8 mouse cellular contexts compared by ENCODE assay signal in genomic region chr19:12795110-12795509, GRCm38 (mm10). TPM values are rescaled to one million over a fixed set of nuclear protein-coding genes. Genes with fewer than 3 reads are reported as not detected.
A peak's percentile ranks its signal among the peaks of the same experiment; 100 is the strongest.
DNase-seq lines count a peak whose midpoint lies in the region; ATAC-seq and TF ChIP-seq lines count a peak whose summit lies in the region.

No protein-coding gene starts in this region.

- no peak for TF ChIP-seq POLR2A in bone marrow macrophage, adult 2 months (IDR thresholded peaks at IDR 0.05; ENCODE audit: borderline replicate concordance, low read depth, low read length)

- no peaks in the 10 kb centered on the region for H3K9me3 ChIP-seq in kidney, embryonic 16.5 days (ENCODE audit: low read length)
- H3K9me3 ChIP-seq in hindbrain, embryonic 11.5 days (ENCODE audit: control insufficient read depth, low read length) = no peaks in the 10 kb centered on the region
- no peaks in the 10 kb centered on the region for H3K9me3 ChIP-seq in midbrain, embryonic 12.5 days

- no peak for DNase-seq in kidney, adult 11 months
- DNase-seq in hindbrain, embryonic 11.5 days (ENCODE audit: low spot score) = no peak
- DNase-seq in thymus, adult 18-20 months = no peak
- no peak for DNase-seq in layer of hippocampus, adult 9-10 months (ENCODE audit: low spot score)

- H3K36me3 ChIP-seq in kidney, embryonic 16.5 days (ENCODE audit: insufficient read depth, low read length) = no peaks in the 10 kb centered on the region
- H3K36me3 ChIP-seq in hindbrain, embryonic 11.5 days (ENCODE audit: control insufficient read depth, insufficient read depth, low read length) = no peaks in the 10 kb centered on the region
- no peaks in the 10 kb centered on the region for H3K36me3 ChIP-seq in midbrain, embryonic 12.5 days

- TF ChIP-seq CTCF in bone marrow macrophage, adult 2 months (IDR thresholded peaks at IDR 0.05; ENCODE audit: low read depth, low read length) = no peak

- H3K27me3 ChIP-seq in kidney, embryonic 16.5 days (ENCODE audit: insufficient read depth, low read length) = no peaks in the 10 kb centered on the region
- H3K27me3 ChIP-seq in hindbrain, embryonic 11.5 days (ENCODE audit: control insufficient read depth, insufficient read depth, low read length) = no peaks in the 10 kb centered on the region
- no peaks in the 10 kb centered on the region for H3K27me3 ChIP-seq in midbrain, embryonic 12.5 days

- H3K27ac ChIP-seq in kidney, embryonic 16.5 days (ENCODE audit: low read length) = peak overlapping the region; percentile 99
- peak overlapping the region; percentile 99 for H3K27ac ChIP-seq in bone marrow macrophage, adult 2 months (ENCODE audit: insufficient read depth, low read depth, low read length)
- peak overlapping the region; percentile 99 for H3K27ac ChIP-seq in hindbrain, embryonic 11.5 days (ENCODE audit: low read depth, low read length)
- H3K27ac ChIP-seq in midbrain, embryonic 12.5 days (replicated peaks) = peak overlapping the region; percentile 99

- peak overlapping the region; percentile 99 for H3K9ac ChIP-seq in kidney, embryonic 16.5 days (replicated peaks; ENCODE audit: low read length)
- H3K9ac ChIP-seq in hindbrain, embryonic 11.5 days (ENCODE audit: low read depth, low read length) = peak overlapping the region; percentile 97
- peak overlapping the region; percentile 97 for H3K9ac ChIP-seq in midbrain, embryonic 12.5 days (replicated peaks)

- WGBS in kidney, embryonic 16.5 days = 0% methylated on average over 28 of the region's 63 CpGs
- WGBS in hindbrain, embryonic 11.5 days = 0% methylated on average over 21 of the region's 63 CpGs
- under 1% methylated on average over 37 of the region's 63 CpGs for WGBS in midbrain, embryonic 12.5 days

- peak overlapping the region; percentile 96 for H3K4me3 ChIP-seq in kidney, embryonic 16.5 days (ENCODE audit: low read length)
- peak overlapping the region; percentile 91 for H3K4me3 ChIP-seq in bone marrow macrophage, adult 2 months (ENCODE audit: insufficient read depth, low read length)
- peak overlapping the region; percentile 81 for H3K4me3 ChIP-seq in hindbrain, embryonic 11.5 days (ENCODE audit: low read depth, low read length)
- H3K4me3 ChIP-seq in midbrain, embryonic 12.5 days = peak overlapping the region; percentile 96

- peak overlapping the region; percentile 59 for H3K4me2 ChIP-seq in kidney, embryonic 16.5 days (replicated peaks; ENCODE audit: low read depth, low read length)
- H3K4me2 ChIP-seq in hindbrain, embryonic 11.5 days (replicated peaks; ENCODE audit: low read depth, low read length) = peak overlapping the region; percentile 50; the same call in 1 of the 2 replicates
- peak overlapping the region; percentile 58 for H3K4me2 ChIP-seq in midbrain, embryonic 12.5 days (replicated peaks)

- peak; percentile 28 for ATAC-seq in kidney, embryonic 16.5 days (ENCODE audit: low FRiP score, low TSS enrichment)
- ATAC-seq in hindbrain, embryonic 11.5 days (ENCODE audit: low FRiP score) = peak; percentile 55
- ATAC-seq in midbrain, embryonic 12.5 days (ENCODE audit: low FRiP score, low read depth) = peak; percentile 44
- no peak for ATAC-seq in granulocyte monocyte progenitor cell, adult 5-6 weeks (replicated peaks; ENCODE audit: poor library complexity, severe bottlenecking)

- H3K4me1 ChIP-seq in kidney, embryonic 16.5 days (ENCODE audit: insufficient read depth, low read length) = peaks cover 11% of the 10 kb centered on the region
- H3K4me1 ChIP-seq in bone marrow macrophage, adult 2 months (ENCODE audit: control insufficient read depth, insufficient read depth, low read length) = peaks cover 8% of the 10 kb centered on the region
- no peaks in the 10 kb centered on the region; the same call in 1 of the 2 replicates for H3K4me1 ChIP-seq in hindbrain, embryonic 11.5 days (replicated peaks; ENCODE audit: control insufficient read depth, insufficient read depth, low read length)
- H3K4me1 ChIP-seq in midbrain, embryonic 12.5 days = peaks cover 19% of the 10 kb centered on the region

RNA-seq across cellular contexts. Expression of gene Zfp91, which starts 0.8 kb away (rescaled TPM):
- polyA plus RNA-seq in kidney, embryonic 16.5 days (2015; fragmentation: Nextera tagmentation; extraction: Ambion mirVana) = 11.4 and 11.6 TPM in 2 replicates
- polyA plus RNA-seq in bone marrow macrophage, adult 2 months (2012; ENCODE audit: insufficient read depth, insufficient read length, missing spikeins) = 66.9 and 74.5 TPM in 2 replicates
- polyA plus RNA-seq in hindbrain, embryonic 11.5 days (2014; fragmentation: Nextera tagmentation; extraction: Ambion mirVana) = 12.2 and 15.8 TPM in 2 replicates
- polyA plus RNA-seq in midbrain, embryonic 12.5 days (2016; fragmentation: Nextera tagmentation; extraction: Ambion mirVana) = 22.1 and 22.7 TPM in 2 replicates
- total RNA-seq in granulocyte monocyte progenitor cell, adult 5-6 weeks (2014; fragmentation: Nextera tagmentation) = 58.7 and 61.6 TPM in 2 replicates
- 89.3 and 100 TPM in 2 replicates for total RNA-seq in granulocyte monocyte progenitor cell, adult 5-6 weeks (2017)

RNA-seq across cellular contexts. Expression of gene Lpxn, which starts 0.9 kb away (rescaled TPM):
- polyA plus RNA-seq in kidney, embryonic 16.5 days (2015; fragmentation: Nextera tagmentation; extraction: Ambion mirVana) = 1.1 and 1.4 TPM in 2 replicates
- polyA plus RNA-seq in bone marrow macrophage, adult 2 months (2012; ENCODE audit: insufficient read depth, insufficient read length, missing spikeins) = 150 TPM in 2 replicates
- polyA plus RNA-seq in hindbrain, embryonic 11.5 days (2014; fragmentation: Nextera tagmentation; extraction: Ambion mirVana) = 1.4 TPM in 2 replicates
- 1.3 and 1.8 TPM in 2 replicates for polyA plus RNA-seq in midbrain, embryonic 12.5 days (2016; fragmentation: Nextera tagmentation; extraction: Ambion mirVana)
- 7.8 and 9.9 TPM in 2 replicates for total RNA-seq in granulocyte monocyte progenitor cell, adult 5-6 weeks (2014; fragmentation: Nextera tagmentation)
- total RNA-seq in granulocyte monocyte progenitor cell, adult 5-6 weeks (2017) = 6.4 and 10.6 TPM in 2 replicates

RNA-seq across cellular contexts. Expression of gene Cntf, which starts 29.7 kb away (rescaled TPM):
- polyA plus RNA-seq in kidney, embryonic 16.5 days (2015; fragmentation: Nextera tagmentation; extraction: Ambion mirVana) = 2.6 TPM in 2 replicates
- 1.3 and 2.0 TPM in 2 replicates for polyA plus RNA-seq in bone marrow macrophage, adult 2 months (2012; ENCODE audit: insufficient read depth, insufficient read length, missing spikeins)
- 1.1 and 1.2 TPM in 2 replicates for polyA plus RNA-seq in hindbrain, embryonic 11.5 days (2014; fragmentation: Nextera tagmentation; extraction: Ambion mirVana)
- polyA plus RNA-seq in midbrain, embryonic 12.5 days (2016; fragmentation: Nextera tagmentation; extraction: Ambion mirVana) = 1.6 TPM in 2 replicates
- 8.0 TPM in 1 of 2 replicates, not detected in the other for total RNA-seq in granulocyte monocyte progenitor cell, adult 5-6 weeks (2014; fragmentation: Nextera tagmentation)
- total RNA-seq in granulocyte monocyte progenitor cell, adult 5-6 weeks (2017) = 1.2 and 1.4 TPM in 2 replicates

RNA-seq across cellular contexts. Expression of gene Gm5244, which starts 51.4 kb away (rescaled TPM):
- polyA plus RNA-seq in kidney, embryonic 16.5 days (2015; fragmentation: Nextera tagmentation; extraction: Ambion mirVana) = not detected in 2 replicates
- not detected in 2 replicates for polyA plus RNA-seq in bone marrow macrophage, adult 2 months (2012; ENCODE audit: insufficient read depth, insufficient read length, missing spikeins)
- polyA plus RNA-seq in hindbrain, embryonic 11.5 days (2014; fragmentation: Nextera tagmentation; extraction: Ambion mirVana) = not detected in 2 replicates
- not detected in 2 replicates for polyA plus RNA-seq in midbrain, embryonic 12.5 days (2016; fragmentation: Nextera tagmentation; extraction: Ambion mirVana)
- total RNA-seq in granulocyte monocyte progenitor cell, adult 5-6 weeks (2014; fragmentation: Nextera tagmentation) = not detected in 2 replicates
- not detected in 2 replicates for total RNA-seq in granulocyte monocyte progenitor cell, adult 5-6 weeks (2017)

Comparison
In these comparisons a context has a peak if more than half of its experiments do, and no peak if none do; other contexts are left out.
1. RNA of gene Lpxn, which starts 0.9 kb away (polyA plus RNA-seq): 150 TPM in bone marrow macrophage, adult 2 months; 1.3 to 1.8 TPM in midbrain, embryonic 12.5 days, 1.1 to 1.4 TPM in kidney, embryonic 16.5 days and 1.4 TPM in hindbrain, embryonic 11.5 days; every median in the first group is over 10 times any median in the second.
2. Peak in every context shown above with its lines, with median percentiles within 50 percentile points of each other: H3K27ac ChIP-seq, H3K4me2 ChIP-seq, H3K4me3 ChIP-seq and H3K9ac ChIP-seq.